Mouse (Mus musculus) adrenal gland, postnatal 14 days (tissue): Measurements from ENCODE around the gene Fam219a. TPM values are rescaled to one million over a fixed set of nuclear protein-coding genes. Genes with fewer than 3 reads are reported as not detected.

Source experiments
- DNase-seq: peaks from one replicate; pipeline ENCODE4 v3.0.0; 2021; ENCODE audit warnings: mixed read lengths
- long read RNA-seq, 2 experiments: library from polyadenylated mRNA; stranded (forward); transcript quantifications; one replicate each; pipeline ENCODE4 v2.0.0; 2021
- total RNA-seq: library from RNA; stranded (reverse); gene quantifications from 2 replicates; pipeline ENCODE4 v1.2.3, GENCODE M21; 2021

The Fam219a gene
- total RNA-seq, result 18.1 and 18.2 TPM in 2 replicates
- long read RNA-seq, experiment 1, transcript Fam219a-203 (6 exons, 3,357 nt), result major isoform, 5 of 6 reads
- long read RNA-seq, experiment 1, partial matches to known transcripts, result 0 of 6 reads
- long read RNA-seq, experiment 1, other reads (novel, unspliced or antisense), result 1 of 6 reads
- long read RNA-seq, experiment 2, partial matches to known transcripts, result 0 of 4 reads
- long read RNA-seq, experiment 2, other reads (novel, unspliced or antisense), result 1 of 4 reads

GRCm38 (mm10) chr4:41569411-41569885 lies at the start of gene Fam219a, which contains the start of gene Dnaic1:
Fam219a (minus strand) TSS chr4:41569538.
Dnaic1 (plus strand) TSS chr4:41569775.
- peak; percentile 99 for DNase-seq

- DNase-seq, result no peak
Measured at GRCm38 (mm10) chr4:41615661-41616599, 46.6 kb upstream of the Fam219a start.

- DNase-seq, result peak; percentile 88
Measured at GRCm38 (mm10) chr4:41614156-41614555, 44.8 kb upstream of the Fam219a start.

GRCm38 (mm10) chr4:41612166-41612565 lies 42.8 kb upstream of the Fam219a start:
- DNase-seq, result no peak

GRCm38 (mm10) chr4:41610594-41610980 lies 41.2 kb upstream of the Fam219a start:
- no peak for DNase-seq

GRCm38 (mm10) chr4:41609681-41610593 lies 40.6 kb upstream of the Fam219a start:
- DNase-seq, result no peak

GRCm38 (mm10) chr4:41606784-41607183 lies 37.4 kb upstream of the Fam219a start:
- peak; percentile 81 for DNase-seq

GRCm38 (mm10) chr4:41604476-41605396 lies 35.4 kb upstream of the Fam219a start:
- DNase-seq, result peak; percentile 30

GRCm38 (mm10) chr4:41602818-41603217 lies 33.5 kb upstream of the Fam219a start:
- DNase-seq, result no peak

GRCm38 (mm10) chr4:41583353-41583752 lies 14.0 kb upstream of the Fam219a start:
- no peak for DNase-seq

GRCm38 (mm10) chr4:41575914-41576313 lies 6.6 kb upstream of the Fam219a start:
- DNase-seq, result no peak

GRCm38 (mm10) chr4:41573492-41573891 lies 4.2 kb upstream of the Fam219a start:
- DNase-seq, result no peak

- DNase-seq, result peak; percentile 33
Measured at GRCm38 (mm10) chr4:41571490-41571889, 2.2 kb upstream of the Fam219a start.

GRCm38 (mm10) chr4:41568682-41569410 lies 492 bp downstream of the Fam219a start:
- peak; percentile 58 for DNase-seq

GRCm38 (mm10) chr4:41568239-41568638 lies 1.1 kb downstream of the Fam219a start:
- DNase-seq, result peak; percentile 56

GRCm38 (mm10) chr4:41566123-41566522 lies 3.2 kb downstream of the Fam219a start:
- no peak for DNase-seq

- no peak for DNase-seq
Measured at GRCm38 (mm10) chr4:41563297-41563696, 6.0 kb downstream of the Fam219a start.

GRCm38 (mm10) chr4:41557092-41557491 lies 12.2 kb downstream of the Fam219a start:
- DNase-seq, result no peak

- DNase-seq, result no peak
Measured at GRCm38 (mm10) chr4:41556311-41556953, 12.9 kb downstream of the Fam219a start.
